Mouse (Mus musculus) c-Kit-negative CD71-positive TER-119-positive erythroid progenitor cells, embryonic 14.5 days (primary cell): Measurements from ENCODE around the gene Olfr1487.
"Not testable (repeated sequence)": the region's sequence is repeated elsewhere in the genome, so short reads cannot be mapped to it uniquely, and the experiment has no call there.

Source experiments
- DNase-seq: peaks from one replicate; pipeline ENCODE4 v3.0.0-alpha.2; 2013; ENCODE audit warnings: low read depth, low spot score

Olfr1487 gene

GRCm38 (mm10) chr19:13617075-13617474, at the start of gene Olfr1487:
Gene Olfr1487, plus strand, starts transcription at chr19:13617375.
- DNase-seq, result not testable (repeated sequence)

GRCm38 (mm10) chr19:13583211-13583610, 34.0 kb upstream of the Olfr1487 start, which contains the start of gene Olfr1484:
Gene Olfr1484, plus strand, starts transcription at chr19:13583511.
- DNase-seq, result no peak

DNA sequence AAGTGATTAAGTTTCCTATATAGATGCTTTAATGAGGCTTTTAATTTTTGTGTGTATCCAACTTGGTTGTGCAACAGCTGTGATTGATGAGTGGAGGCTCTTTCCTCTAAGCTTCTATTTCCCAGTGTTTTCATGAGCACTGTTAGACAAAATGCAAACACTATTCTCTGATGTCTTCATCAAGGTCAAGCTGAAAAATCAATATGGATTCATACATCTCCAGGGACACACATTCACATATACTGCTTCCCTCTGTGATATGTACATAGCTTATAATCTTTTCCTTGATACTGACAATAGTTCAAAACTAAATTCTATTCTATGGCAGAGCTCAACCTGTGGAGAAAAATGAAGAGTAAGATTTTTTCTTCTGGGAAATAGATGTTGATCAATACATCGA, 14.1 kb downstream of the Olfr1487 start, which contains the start of gene Olfr1489:
Gene Olfr1489 (plus strand): TSS at position 301 of the 400 bp plus-strand sequence.
- no peak for DNase-seq

DNA sequence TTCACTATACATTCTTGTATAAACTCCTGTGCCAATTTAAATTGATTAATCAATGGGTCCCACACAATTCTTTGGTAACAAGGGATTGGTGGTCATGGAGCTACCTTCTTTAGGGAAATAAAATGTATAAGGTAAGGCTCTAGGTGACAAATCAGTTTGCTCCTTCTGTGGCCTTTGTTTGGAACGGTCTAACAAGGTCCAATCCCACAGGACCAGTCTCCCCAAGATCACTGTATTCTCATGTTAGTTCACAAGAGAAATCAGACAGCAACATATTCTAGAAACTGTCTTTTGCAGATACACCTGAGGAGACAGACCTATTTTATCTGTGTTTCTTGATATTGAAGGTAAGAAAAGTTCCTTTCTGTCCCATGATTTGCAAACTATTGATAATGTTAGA, 33.6 kb downstream of the Olfr1487 start, which contains the start of gene Olfr1490:
Gene Olfr1490 (plus strand): TSS at position 301 of the 400 bp plus-strand sequence.
- no peak for DNase-seq
